In genomic region chr4:130141786-130142185, GRCm38 (mm10) we compare ENCODE assay signal across 18 mouse cellular contexts. TPM values are rescaled to one million over a fixed set of nuclear protein-coding genes. Genes with fewer than 3 reads are reported as not detected.
DNase-seq lines count a peak whose midpoint lies in the region.
"Had no signal": no experiment of that assay in that cellular context is flagged by ENCODE, and none has a peak within 500 bp of the region (broad histone marks: within the 10 kb centered on the region; RNA-seq: fewer than 3 reads in every experiment).

No protein-coding gene starts in this region.

- intact Hi-C loops in left cerebral cortex, postnatal 4 days (cut with DNase I), result no loop called here
- intact Hi-C loops in left cerebral cortex, postnatal 10 days (cut with DNase I), result no loop called here

- DNase-seq in cerebellum, postnatal 10 days, result peak; percentile 46 to 47
- DNase-seq in cerebellum, postnatal 4 days (ENCODE audit: low spot score in 2 of 2), result no peak
- peak; percentile 37 for DNase-seq in left cerebral cortex, postnatal 4 days
- no peak for DNase-seq in left cerebral cortex, postnatal 10 days (ENCODE audit: extremely low spot score in 1 of 2, low spot score in 2 of 2)
- DNase-seq in adrenal gland, adult (ENCODE audit: inconsistent age in 2 of 2, low spot score in 1 of 2), result peak; percentile 68 to 91
- DNase-seq in adrenal gland, postnatal 36 days, result peak; percentile 68 to 75
- no peak for DNase-seq in thymus, postnatal 25 days
- DNase-seq: cerebellum, adult 9-10 months; gastrocnemius, postnatal 25 days; kidney, adult 2 months; liver; lung, postnatal 36 days; spleen, adult 18-20 months; thymus, postnatal 14 days had no signal

RNA-seq across cellular contexts. Expression of gene Hcrtr1, which starts 2.6 kb away (rescaled TPM):
- total RNA-seq in left cerebral cortex, postnatal 4 days (2021), result 1 to 10 TPM; 1.9 to 3.6 TPM
- 10 to 100 TPM; 11.2 TPM for total RNA-seq in left cerebral cortex, postnatal 10 days (2021)
- total RNA-seq in adrenal gland, postnatal 36 days (2021), result under 1 TPM; 0.40 to 0.46 TPM
- total RNA-seq: gastrocnemius, postnatal 25 days; heart, adult 8-10 months; hematopoietic stem cell, adult 5-6 weeks; monocyte, adult 5-6 weeks; neutrophil, adult 5-6 weeks had no signal

RNA-seq across cellular contexts. Expression of gene Tinagl1, which starts 33.1 kb away (rescaled TPM):
- 1 to 10 TPM; 1.6 to 2.5 TPM for total RNA-seq in left cerebral cortex, postnatal 4 days (2021)
- total RNA-seq in left cerebral cortex, postnatal 10 days (2021), result 1 to 10 TPM; 2.3 to 2.7 TPM
- total RNA-seq in adrenal gland, postnatal 36 days (2021), result 100 to 1,000 TPM; 103 to 217 TPM
- total RNA-seq: monocyte, adult 5-6 weeks had no signal

RNA-seq across cellular contexts. Expression of gene Pef1, which starts 39.4 kb away (rescaled TPM):
- total RNA-seq in left cerebral cortex, postnatal 4 days (2021), result 10 to 100 TPM; 33.8 to 36.1 TPM
- 10 to 100 TPM; 42.6 to 42.8 TPM for total RNA-seq in left cerebral cortex, postnatal 10 days (2021)
- 10 to 100 TPM; 74.4 to 84.0 TPM for total RNA-seq in adrenal gland, postnatal 36 days (2021)

Comparison
In these comparisons a context has a peak if more than half of its experiments do, and no peak if none do; other contexts are left out.
1. DNase-seq: peak in cerebellum, postnatal 10 days (2 of 2), left cerebral cortex, postnatal 4 days (single experiment), adrenal gland, adult (2 of 2) and adrenal gland, postnatal 36 days (2 of 2); none in cerebellum, postnatal 4 days (0 of 2), left cerebral cortex, postnatal 10 days (0 of 2) and thymus, postnatal 25 days (single experiment).
2. RNA of gene Tinagl1, which starts 33.1 kb away (total RNA-seq): 103 to 217 TPM in adrenal gland, postnatal 36 days; 2.3 to 2.7 TPM in left cerebral cortex, postnatal 10 days and 1.6 to 2.5 TPM in left cerebral cortex, postnatal 4 days; every median in the first group is over 10 times any median in the second.